Mouse (Mus musculus): ENCODE results near the gene Alpl. TPM values are rescaled to one million over a fixed set of nuclear protein-coding genes. Genes with fewer than 3 reads are reported as not detected.

Gene Alpl
- total and polyA plus RNA-seq, 3 experiments, result 62.9 to 164 (median 115) TPM

- no peak overlapping the region for H3K4me2 ChIP-seq (ENCODE audit: insufficient read depth, low read depth, poor library complexity, severe bottlenecking)
- DNase-seq (ENCODE audit: extremely low read depth), result no peak
- H3K79me2 ChIP-seq (replicated peaks; ENCODE audit: control insufficient read depth, extremely low read depth, insufficient read depth, poor library complexity, severe bottlenecking), result no peaks in the 10 kb centered on the region
- H3K9me3 ChIP-seq (replicated peaks; ENCODE audit: low read length), result peaks cover 3% of the 10 kb centered on the region
- in situ Hi-C loops (cut with MboI; ENCODE audit: low pct_ligation_motif_present, low pct_unique_long_range_greater_than_20kb, low sequenced_read_pairs) (no loop called here), dilution Hi-C loops (cut with MboI; ENCODE audit: extremely low pct_ligation_motif_present, extremely low pct_unique_long_range_greater_than_20kb, low sequenced_read_pairs) (no loop called here)
- H3K4me1 ChIP-seq (ENCODE audit: control insufficient read depth in 1 of 2, insufficient read depth in 2 of 2), result no peaks in the 10 kb centered on the region
- H3K27ac ChIP-seq (ENCODE audit: insufficient read depth, low read depth), result no peak overlapping the region
- no peak for TF ChIP-seq GABPA (IDR thresholded peaks at IDR 0.05; ENCODE audit: insufficient replicate concordance, low read depth, low read length)
- no peak for TF ChIP-seq USF2 (conservative IDR thresholded peaks at IDR 0.05; ENCODE audit: low read depth, low read length)
- no peak for TF ChIP-seq MAZ (IDR thresholded peaks at IDR 0.05; ENCODE audit: low read depth, low read length)
- TF ChIP-seq PAX5 (IDR thresholded peaks at IDR 0.05; ENCODE audit: low read length), result no peak
- TF ChIP-seq USF1 (IDR thresholded peaks at IDR 0.05; ENCODE audit: low read depth, low read length), result no peak
- no peak for TF ChIP-seq E2F4 (IDR thresholded peaks at IDR 0.05; ENCODE audit: insufficient replicate concordance, low read depth, low read length)
- no peak for TF ChIP-seq MYC (IDR thresholded peaks at IDR 0.05; ENCODE audit: low read depth, low read length)
- no peak for TF ChIP-seq CTCF (conservative IDR thresholded peaks at IDR 0.05 in 1 of 2, IDR thresholded peaks at IDR 0.05 in 1 of 2; ENCODE audit: low read depth in 2 of 2, low read length in 2 of 2)
- no peak for TF ChIP-seq JUND (conservative IDR thresholded peaks at IDR 0.05; ENCODE audit: low read depth, low read length)
- TF ChIP-seq NRF1 (IDR thresholded peaks at IDR 0.05; ENCODE audit: low read depth, low read length), result no peak
- TF ChIP-seq ZC3H11A (IDR thresholded peaks at IDR 0.05; ENCODE audit: low read depth, low read length), result no peak
- TF ChIP-seq TBP (conservative IDR thresholded peaks at IDR 0.05; ENCODE audit: low read depth, low read length), result no peak
- no peak for TF ChIP-seq ZKSCAN1 (IDR thresholded peaks at IDR 0.05; ENCODE audit: borderline replicate concordance, low read depth, low read length)
- no peak for TF ChIP-seq JUN (IDR thresholded peaks at IDR 0.05; ENCODE audit: insufficient read depth, low read depth, low read length)
- H3K4me3 ChIP-seq (replicated peaks in 1 of 3; ENCODE audit: low read depth in 2 of 3, low read length in 2 of 3, poor library complexity in 1 of 3), result no peak overlapping the region
- peaks cover 85% of the 10 kb centered on the region for H3K27me3 ChIP-seq (replicated peaks)
- H3K36me3 ChIP-seq (replicated peaks in 1 of 2; ENCODE audit: control insufficient read depth in 1 of 2, insufficient read depth in 1 of 2, low read length in 1 of 2), result no peaks in the 10 kb centered on the region
- no peak overlapping the region for H3K9ac ChIP-seq (ENCODE audit: insufficient read depth, low read depth)
Observed at GRCm38 (mm10) chr4:137698076-137698985, 97.9 kb downstream of the Alpl start.

- H3K9ac ChIP-seq (ENCODE audit: insufficient read depth, low read depth), result no peak overlapping the region
- H3K79me2 ChIP-seq (replicated peaks; ENCODE audit: control insufficient read depth, extremely low read depth, insufficient read depth, poor library complexity, severe bottlenecking), result no peaks in the 10 kb centered on the region
- H3K27ac ChIP-seq (ENCODE audit: insufficient read depth, low read depth), result no peak overlapping the region
- peaks cover 85% of the 10 kb centered on the region for H3K27me3 ChIP-seq (replicated peaks)
- H3K9me3 ChIP-seq (replicated peaks; ENCODE audit: low read length), result peaks cover 3% of the 10 kb centered on the region
- no peak for DNase-seq (ENCODE audit: extremely low read depth)
- TF ChIP-seq ZMIZ1 (IDR thresholded peaks at IDR 0.05; ENCODE audit: low read depth, low read length), result no peak
- TF ChIP-seq CTCF (conservative IDR thresholded peaks at IDR 0.05 in 1 of 2, IDR thresholded peaks at IDR 0.05 in 1 of 2; ENCODE audit: low read depth in 2 of 2, low read length in 2 of 2), result no peak
- TF ChIP-seq ZC3H11A (IDR thresholded peaks at IDR 0.05; ENCODE audit: low read depth, low read length), result no peak
- TF ChIP-seq RCOR1 (conservative IDR thresholded peaks at IDR 0.05; ENCODE audit: low read depth, low read length), result no peak
- TF ChIP-seq ETS1 (conservative IDR thresholded peaks at IDR 0.05; ENCODE audit: low read depth, low read length), result no peak
- TF ChIP-seq HCFC1 (IDR thresholded peaks at IDR 0.05; ENCODE audit: low read depth, low read length), result no peak
- no peak for TF ChIP-seq MAFK (IDR thresholded peaks at IDR 0.05; ENCODE audit: insufficient replicate concordance, low read length)
- TF ChIP-seq USF2 (conservative IDR thresholded peaks at IDR 0.05; ENCODE audit: low read depth, low read length), result no peak
- TF ChIP-seq CHD1 (IDR thresholded peaks at IDR 0.05; ENCODE audit: low read depth, low read length), result no peak
- TF ChIP-seq TBP (conservative IDR thresholded peaks at IDR 0.05; ENCODE audit: low read depth, low read length), result no peak
- TF ChIP-seq POLR2A (IDR thresholded peaks at IDR 0.05; ENCODE audit: low read depth, low read length), result no peak
- no peak for TF ChIP-seq NELFE (IDR thresholded peaks at IDR 0.05; ENCODE audit: low read depth, low read length)
- TF ChIP-seq ZKSCAN1 (IDR thresholded peaks at IDR 0.05; ENCODE audit: borderline replicate concordance, low read depth, low read length), result no peak
- no peak for TF ChIP-seq EP300 (IDR thresholded peaks at IDR 0.05; ENCODE audit: low read length)
- no peaks in the 10 kb centered on the region for H3K36me3 ChIP-seq (replicated peaks in 1 of 2; ENCODE audit: control insufficient read depth in 1 of 2, insufficient read depth in 1 of 2, low read length in 1 of 2)
- no peak overlapping the region for H3K4me2 ChIP-seq (ENCODE audit: insufficient read depth, low read depth, poor library complexity, severe bottlenecking)
- dilution Hi-C loops (cut with MboI; ENCODE audit: extremely low pct_ligation_motif_present, extremely low pct_unique_long_range_greater_than_20kb, low sequenced_read_pairs) (no loop called here), in situ Hi-C loops (cut with MboI; ENCODE audit: low pct_ligation_motif_present, low pct_unique_long_range_greater_than_20kb, low sequenced_read_pairs) (no loop called here)
- H3K4me1 ChIP-seq (ENCODE audit: control insufficient read depth in 1 of 2, insufficient read depth in 2 of 2), result no peaks in the 10 kb centered on the region
- H3K4me3 ChIP-seq (replicated peaks in 1 of 3; ENCODE audit: low read depth in 2 of 3, low read length in 2 of 3, poor library complexity in 1 of 3), result no peak overlapping the region
Observed at GRCm38 (mm10) chr4:137697156-137697885, 98.9 kb downstream of the Alpl start.

All from CH12.LX (cell line).